ENCODE assay signal across 24 mouse cellular contexts in the genomic region with DNA sequence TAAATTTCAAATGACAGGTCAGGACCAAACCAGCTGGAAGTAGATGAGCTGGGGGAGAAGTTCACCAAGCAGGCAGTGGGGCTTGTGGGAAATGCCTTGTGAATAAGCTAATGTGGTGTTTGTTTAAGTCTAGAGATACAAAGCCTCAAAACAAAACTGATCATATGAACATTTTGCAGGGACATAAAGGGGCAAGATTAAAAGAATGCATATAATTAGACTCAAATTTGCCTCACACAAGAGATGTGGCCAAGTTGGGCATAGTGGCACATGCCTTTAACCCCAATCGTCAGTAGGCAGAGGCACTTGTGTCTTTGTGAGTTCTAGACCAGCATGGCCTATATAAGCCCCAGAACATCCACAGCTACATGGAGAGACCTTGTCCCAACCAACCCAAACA.
"Had no signal": no experiment of that assay in that cellular context is flagged by ENCODE, and none has a peak within 500 bp of the region (broad histone marks: within the 10 kb centered on the region; RNA-seq: fewer than 3 reads in every experiment).

No protein-coding gene starts in this region.

- H3K9me3 ChIP-seq: liver, embryonic 13.5 days; liver, embryonic 15.5 days; lung, embryonic 15.5 days; midbrain, embryonic 13.5 days; neural tube, embryonic 13.5 days; neural tube, embryonic 15.5 days; stomach, embryonic 15.5 days had no signal

- H3K4me2 ChIP-seq: liver, embryonic 13.5 days; liver, embryonic 15.5 days; lung, embryonic 15.5 days; midbrain, embryonic 11.5 days; midbrain, embryonic 13.5 days; neural tube, embryonic 13.5 days; neural tube, embryonic 15.5 days; stomach, embryonic 15.5 days had no signal

- H3K4me1 ChIP-seq: liver, embryonic 13.5 days; liver, embryonic 15.5 days; lung, embryonic 15.5 days; stomach, embryonic 15.5 days had no signal

- DNase-seq: liver, embryonic 13.5 days; liver, postnatal 0 days; lung, adult 2 months; lung, postnatal 14 days; lung, postnatal 36 days; retina, postnatal 1 day; right cerebral cortex, adult 18-20 months; right cerebral cortex, postnatal 25 days; right cerebral cortex, postnatal 4 days; spleen, adult 18-20 months; thymus, adult 2 months; thymus, postnatal 25 days; thymus, postnatal 4 days had no signal

- H3K27ac ChIP-seq: liver, embryonic 13.5 days; liver, embryonic 15.5 days; lung, embryonic 15.5 days; midbrain, embryonic 13.5 days; neural tube, embryonic 13.5 days; neural tube, embryonic 15.5 days; stomach, embryonic 15.5 days; stomach, postnatal 0 days had no signal

- H3K9ac ChIP-seq: liver, embryonic 13.5 days; liver, embryonic 15.5 days; liver, postnatal 0 days; lung, embryonic 15.5 days; midbrain, embryonic 13.5 days; neural tube, embryonic 13.5 days; neural tube, embryonic 15.5 days; stomach, embryonic 15.5 days had no signal

- H3K4me3 ChIP-seq: liver, embryonic 13.5 days; liver, embryonic 15.5 days; lung, embryonic 15.5 days; midbrain, embryonic 13.5 days; myocyte; neural tube, embryonic 13.5 days; neural tube, embryonic 15.5 days; stomach, embryonic 15.5 days had no signal

- ATAC-seq: liver, postnatal 0 days; lung, postnatal 0 days; midbrain, embryonic 13.5 days; midbrain, embryonic 16.5 days had no signal

- H3K36me3 ChIP-seq: liver, embryonic 13.5 days; liver, embryonic 15.5 days; lung, embryonic 15.5 days; midbrain, embryonic 13.5 days; neural tube, embryonic 13.5 days; neural tube, embryonic 15.5 days; stomach, embryonic 15.5 days had no signal

- H3K27me3 ChIP-seq: liver, embryonic 13.5 days; liver, embryonic 15.5 days; lung, embryonic 15.5 days; midbrain, embryonic 13.5 days; neural tube, embryonic 13.5 days; neural tube, embryonic 15.5 days; stomach, embryonic 15.5 days had no signal
